Mouse (Mus musculus) kidney, embryonic 14.5 days (tissue): ENCODE data around the gene 1700028J19Rik. TPM values are rescaled to one million over a fixed set of nuclear protein-coding genes. Genes with fewer than 3 reads are reported as not detected.
"Not testable (repeated sequence)": the region's sequence is repeated elsewhere in the genome, so short reads cannot be mapped to it uniquely, and the experiment has no call there.

Source experiments
- ATAC-seq: fragments of 200-750 bp; cut with Nextera tagmentation; 2 replicates; pipeline ENCODE4 v1.8.0; 2017; ENCODE audit warnings: moderate number of reproducible peaks, mild to moderate bottlenecking, moderate TSS enrichment, moderate library complexity; ENCODE audit not compliant: low FRiP score, low TSS enrichment
- H3K27ac ChIP-seq: fragments of 300-500 bp; sonication (generic); 2 replicates; pipeline ENCODE4 v1.5.1; 2014; ENCODE audit warnings: low read depth, mild to moderate bottlenecking, low read length, moderate library complexity, mixed read lengths
- H3K27me3 ChIP-seq: fragments of 300-500 bp; sonication (generic); 2 replicates; pipeline ENCODE4 v1.6.1; 2014; ENCODE audit warnings: mild to moderate bottlenecking, low read length; ENCODE audit not compliant: control insufficient read depth, insufficient read depth
- H3K36me3 ChIP-seq: fragments of 300-500 bp; sonication (generic); 2 replicates; pipeline ENCODE4 v1.6.1; 2014; ENCODE audit warnings: low read length, mixed read lengths; ENCODE audit not compliant: control insufficient read depth, insufficient read depth
- H3K4me1 ChIP-seq: fragments of 300-500 bp; sonication (generic); 2 replicates; pipeline ENCODE4 v1.6.1; 2014; ENCODE audit warnings: low read length, mixed read lengths; ENCODE audit not compliant: control insufficient read depth, insufficient read depth
- H3K4me2 ChIP-seq: fragments of 300-500 bp; sonication (generic); replicated peaks from 2 replicates; pipeline ENCODE4 v1.6.1; 2014; ENCODE audit warnings: low read depth, mild to moderate bottlenecking, low read length
- H3K4me3 ChIP-seq: fragments of 300-500 bp; sonication (generic); 2 replicates; pipeline ENCODE4 v1.5.1; 2014; ENCODE audit warnings: mild to moderate bottlenecking, low read length
- H3K9ac ChIP-seq: fragments of 300-500 bp; sonication (generic); 2 replicates; pipeline ENCODE4 v1.6.1; 2014; ENCODE audit warnings: low read depth, mild to moderate bottlenecking, low read length, moderate library complexity
- H3K9me3 ChIP-seq: fragments of 300-500 bp; sonication (generic); 2 replicates; pipeline ENCODE4 v1.6.1; 2016; ENCODE audit warnings: low read length; ENCODE audit not compliant: control insufficient read depth
- WGBS: fragments of 180-500 bp; shearing (Covaris S2); extraction: QIAGEN DNeasy Blood & Tissue Kit; methylation state at CpG from one replicate; pipeline ENCODE4 v1.1.7; 2014; 5-methylcytosine and 5-hydroxymethylcytosine counted together
- polyA plus RNA-seq: library from polyadenylated mRNA; unstranded; fragments of >200 nt; fragmentation: Nextera tagmentation; extraction: Ambion mirVana; gene quantifications from 2 replicates; pipeline ENCODE4 v1.2.1, GENCODE M21; 2014

1700028J19Rik gene
- polyA plus RNA-seq, 1 experiment from 2014 or later = 1.6 TPM

DNA sequence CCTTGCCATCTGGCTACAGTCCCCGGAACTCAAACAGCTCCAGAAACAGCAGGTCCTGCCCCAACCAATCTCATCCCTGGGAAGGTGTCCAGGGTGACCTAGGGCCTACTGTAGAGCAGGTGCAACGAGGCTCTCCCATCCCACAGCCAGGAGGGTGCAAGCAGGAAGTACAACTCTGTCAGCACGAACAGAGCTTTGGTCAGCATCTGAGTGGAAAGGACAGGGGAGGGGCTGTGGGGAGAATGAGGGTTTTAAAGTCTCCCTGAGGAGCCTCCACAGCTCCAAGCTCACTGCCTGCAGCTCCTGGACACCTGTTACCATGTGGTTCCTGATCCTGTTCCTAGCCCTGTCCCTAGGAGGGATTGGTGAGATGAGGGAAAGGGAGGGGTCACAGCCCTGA lies 39.4 kb downstream of the 1700028J19Rik start, which contains the start of gene Klk1b4:
Klk1b4 (plus strand) TSS at position 301 of the 400 bp plus-strand sequence.
- not testable (repeated sequence) for H3K27ac ChIP-seq, H3K27me3 ChIP-seq, H3K4me2 ChIP-seq, H3K9me3 ChIP-seq, H3K9ac ChIP-seq, H3K4me3 ChIP-seq, H3K36me3 ChIP-seq, ATAC-seq, H3K4me1 ChIP-seq
- WGBS = 35% methylated on average over 3 of the region's 3 CpGs

DNA sequence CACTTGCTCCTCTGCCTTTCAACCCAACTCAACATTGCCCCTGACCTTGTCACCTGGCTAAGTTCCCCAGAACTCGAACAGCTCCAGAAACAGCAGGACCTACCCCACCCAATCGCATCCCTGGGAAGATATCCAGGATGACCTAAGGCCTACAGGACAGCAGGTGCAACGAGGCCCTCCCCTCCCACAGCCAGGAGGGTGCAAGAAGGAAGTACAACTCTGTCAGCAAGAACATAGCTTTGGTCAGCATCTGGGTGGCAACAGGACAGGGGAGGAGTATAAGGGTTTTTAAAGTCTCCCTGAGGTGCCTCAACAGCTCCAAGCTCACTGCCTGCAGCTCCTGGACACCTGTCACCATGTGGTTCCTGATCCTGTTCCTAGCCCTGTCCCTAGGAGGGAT lies 48.6 kb downstream of the 1700028J19Rik start, which contains the start of gene Klk1b3:
Klk1b3 (plus strand) TSS at position 301 of the 400 bp plus-strand sequence.
- H3K9ac ChIP-seq = no peak within 1 kb of the TSS
- no peak for ATAC-seq
- 65% methylated on average over 3 of the region's 3 CpGs for WGBS

DNA sequence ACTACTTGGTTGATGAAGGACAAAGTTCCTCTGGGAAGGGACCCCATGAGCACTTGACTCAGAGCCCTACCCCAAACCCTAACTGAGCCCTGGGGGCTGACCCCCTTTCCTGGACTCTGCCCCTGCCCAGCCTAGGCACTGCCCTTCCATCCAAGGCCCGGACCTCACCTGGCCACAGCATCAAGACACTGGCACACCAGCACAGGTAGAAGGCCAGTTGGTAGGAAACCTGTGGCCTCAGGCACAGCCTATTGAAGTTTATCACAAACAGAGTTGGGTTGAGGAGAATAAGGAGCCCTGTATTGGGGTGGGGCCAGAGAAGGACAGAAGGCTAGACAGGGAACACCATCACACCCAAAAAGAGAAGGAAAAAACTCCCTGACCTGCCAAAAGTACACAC lies 53.0 kb downstream of the 1700028J19Rik start:
- 83% methylated on average over 1 of the region's 1 CpGs for WGBS
- not testable (repeated sequence) for H3K36me3 ChIP-seq

More for the DNA sequence above, 48.6 kb downstream of the 1700028J19Rik start, which contains the start of gene Klk1b3:
- Histone ChIP-seq H3K27me3 (no peaks in the 10 kb centered on the region), H3K36me3 (no peaks in the 10 kb centered on the region), H3K27ac (no peak within 1 kb of the TSS), H3K9me3 (no peaks in the 10 kb centered on the region), H3K4me1 (no peaks in the 10 kb centered on the region), H3K4me2 (no peak within 1 kb of the TSS), H3K4me3 (no peak within 1 kb of the TSS)

DNA sequence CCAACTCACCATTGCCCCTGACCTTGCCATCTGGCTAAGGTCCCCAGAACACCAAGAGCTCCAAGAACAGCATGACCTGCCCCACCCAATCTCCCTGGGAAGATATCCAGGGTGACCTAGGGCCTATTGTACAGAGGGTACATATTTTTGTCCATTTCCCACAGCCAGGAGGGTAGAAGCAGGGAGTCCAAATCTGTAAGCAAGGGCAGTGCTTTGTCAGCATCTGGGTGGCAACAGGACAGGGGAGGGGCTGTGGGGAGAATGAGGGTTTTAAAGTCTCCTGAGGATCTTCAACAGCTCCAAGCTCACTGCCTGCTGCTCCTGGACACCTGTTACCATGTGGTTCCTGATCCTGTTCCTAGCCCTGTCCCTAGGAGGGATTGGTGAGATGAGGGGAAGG lies 58.6 kb downstream of the 1700028J19Rik start, which contains the start of gene Klk1b24:
Klk1b24 (plus strand) TSS at position 301 of the 400 bp plus-strand sequence.
- not testable (repeated sequence) for H3K9me3 ChIP-seq, H3K4me1 ChIP-seq, H3K27ac ChIP-seq, H3K4me3 ChIP-seq, H3K9ac ChIP-seq, H3K36me3 ChIP-seq, ATAC-seq, H3K4me2 ChIP-seq, H3K27me3 ChIP-seq

More for the DNA sequence above, 53.0 kb downstream of the 1700028J19Rik start:
- not testable (repeated sequence) for H3K27ac ChIP-seq, H3K9me3 ChIP-seq, ATAC-seq, H3K27me3 ChIP-seq, H3K9ac ChIP-seq, H3K4me3 ChIP-seq, H3K4me2 ChIP-seq, H3K4me1 ChIP-seq

DNA sequence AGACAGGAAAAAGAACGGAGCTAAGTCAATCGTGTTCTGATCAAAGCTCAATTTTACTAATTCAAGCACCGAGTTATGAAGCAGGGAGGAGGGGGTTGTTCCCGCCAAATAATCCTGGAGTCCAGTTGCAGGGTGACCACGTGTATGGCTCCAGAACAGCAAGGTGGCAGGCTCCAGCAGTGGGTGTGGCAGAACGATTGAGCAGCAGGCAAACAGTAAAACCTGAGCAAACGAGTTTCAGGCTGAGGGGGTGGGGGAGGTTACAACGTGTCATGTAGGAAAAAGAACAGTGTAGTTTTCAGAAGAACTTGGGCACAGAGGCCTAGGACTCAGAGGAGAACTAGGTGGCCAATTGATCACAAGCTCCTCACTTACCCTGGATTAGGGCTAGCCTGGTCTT lies 60.0 kb downstream of the 1700028J19Rik start:
- H3K9me3 ChIP-seq, H3K9ac ChIP-seq, ATAC-seq, H3K27ac ChIP-seq, H3K4me1 ChIP-seq, H3K4me2 ChIP-seq, H3K27me3 ChIP-seq, H3K4me3 ChIP-seq, H3K36me3 ChIP-seq: not testable (repeated sequence)
- WGBS = 56% methylated on average over 8 of the region's 8 CpGs

Other genes starting within 250 kb of the 1700028J19Rik start
- not detected in 2 replicates for gene Klk1b26, start 234.5 kb downstream of the 1700028J19Rik start, polyA plus RNA-seq
- gene Klk1b27, start 194.4 kb downstream of the 1700028J19Rik start, polyA plus RNA-seq = not detected in 2 replicates
- not detected in 2 replicates for gene Klk1b21, start 144.4 kb downstream of the 1700028J19Rik start, polyA plus RNA-seq
- not detected in 2 replicates for gene Klk1b22, start 134.0 kb downstream of the 1700028J19Rik start, polyA plus RNA-seq
- not detected in 2 replicates for gene Klk1b16, start 109.9 kb downstream of the 1700028J19Rik start, polyA plus RNA-seq
- not detected in 2 replicates for gene Klk1b24, start 58.5 kb downstream of the 1700028J19Rik start, polyA plus RNA-seq
- not detected in 2 replicates for gene Klk1b3, start 48.5 kb downstream of the 1700028J19Rik start, polyA plus RNA-seq
- not detected in 2 replicates for gene Klk1b4, start 39.3 kb downstream of the 1700028J19Rik start, polyA plus RNA-seq
- gene Klk1b5, start 30.8 kb downstream of the 1700028J19Rik start, polyA plus RNA-seq = not detected in 2 replicates
- 0.70 and 2.1 TPM in 2 replicates for gene Klk1, start 21.3 kb downstream of the 1700028J19Rik start, polyA plus RNA-seq
- gene Gm36864, start 10.5 kb downstream of the 1700028J19Rik start, polyA plus RNA-seq = not detected in 2 replicates
- gene 2410002F23Rik, start within 50 bp of the 1700028J19Rik start, polyA plus RNA-seq = 119 and 143 TPM in 2 replicates
- not detected in 2 replicates for gene Acp4, start 10.7 kb upstream of the 1700028J19Rik start, polyA plus RNA-seq
- gene Gm15517, start 14.8 kb upstream of the 1700028J19Rik start, polyA plus RNA-seq = not detected in 2 replicates
- gene Clec11a, start 60.2 kb upstream of the 1700028J19Rik start, polyA plus RNA-seq = 3.4 TPM in 2 replicates
- gene Shank1, start 63.6 kb upstream of the 1700028J19Rik start, polyA plus RNA-seq = 1.3 and 1.9 TPM in 2 replicates
- 1.4 and 2.3 TPM in 2 replicates for gene Syt3, start 137.4 kb upstream of the 1700028J19Rik start, polyA plus RNA-seq
- 1.0 and 1.5 TPM in 2 replicates for gene 1700008O03Rik, start 139.1 kb upstream of the 1700028J19Rik start, polyA plus RNA-seq
- gene Lrrc4b, start 182.3 kb upstream of the 1700028J19Rik start, polyA plus RNA-seq = 0.50 and 0.70 TPM in 2 replicates
- gene Aspdh, start 218.7 kb upstream of the 1700028J19Rik start, polyA plus RNA-seq = 0.88 and 1.6 TPM in 2 replicates
- 64.9 and 78.9 TPM in 2 replicates for gene Josd2, start 221.3 kb upstream of the 1700028J19Rik start, polyA plus RNA-seq
- 122 and 138 TPM in 2 replicates for gene Emc10, start 249.8 kb upstream of the 1700028J19Rik start, polyA plus RNA-seq
- gene Fam71e1, start 249.9 kb upstream of the 1700028J19Rik start, polyA plus RNA-seq = 13.2 and 16.6 TPM in 2 replicates